Mouse (Mus musculus) megakaryocyte, embryonic 14.5 days (primary cell): ENCODE data around the gene Gnai2. TPM values are rescaled to one million over a fixed set of nuclear protein-coding genes. Genes with fewer than 3 reads are reported as not detected.
"Not testable (repeated sequence)": the region's sequence is repeated elsewhere in the genome, so short reads cannot be mapped to it uniquely, and the experiment has no call there.

Experiments used
- H3K27me3 ChIP-seq: replicated peaks from 2 replicates; pipeline ENCODE3; 2012; ENCODE audit warnings: inconsistent platforms
- H3K36me3 ChIP-seq: replicated peaks from 2 replicates; pipeline ENCODE3; 2012; ENCODE audit warnings: low read length, inconsistent platforms, mixed read lengths
- H3K4me1 ChIP-seq: 2 replicates; pipeline ENCODE4 v1.6.1; 2012; ENCODE audit warnings: inconsistent platforms
- H3K4me3 ChIP-seq: replicated peaks from 2 replicates; pipeline ENCODE3; 2012; ENCODE audit warnings: moderate library complexity, mild to moderate bottlenecking, inconsistent platforms
- H3K9me3 ChIP-seq: 2 replicates; pipeline ENCODE4 v1.6.1; 2012; ENCODE audit warnings: inconsistent platforms
- FLI1 ChIP-seq: IDR thresholded peaks from 2 replicates; pipeline ENCODE4 v1.6.1; 2012; ENCODE audit warnings: low read length, inconsistent platforms, mixed read lengths
- GATA1 ChIP-seq: IDR thresholded peaks from 3 replicates; pipeline ENCODE4 v1.6.1; 2012; ENCODE audit warnings: mixed read lengths, low read length, inconsistent platforms, borderline replicate concordance
- polyA plus RNA-seq: library from polyadenylated mRNA; stranded (reverse); fragments of >175 nt; gene quantifications from 2 replicates; pipeline ENCODE4 v1.2.3, GENCODE M21; 2012; ENCODE audit warnings: low replicate concordance; ENCODE audit not compliant: insufficient read depth

Gene Gnai2
- polyA plus RNA-seq, 1 experiment, result 1,886 TPM

DNA sequence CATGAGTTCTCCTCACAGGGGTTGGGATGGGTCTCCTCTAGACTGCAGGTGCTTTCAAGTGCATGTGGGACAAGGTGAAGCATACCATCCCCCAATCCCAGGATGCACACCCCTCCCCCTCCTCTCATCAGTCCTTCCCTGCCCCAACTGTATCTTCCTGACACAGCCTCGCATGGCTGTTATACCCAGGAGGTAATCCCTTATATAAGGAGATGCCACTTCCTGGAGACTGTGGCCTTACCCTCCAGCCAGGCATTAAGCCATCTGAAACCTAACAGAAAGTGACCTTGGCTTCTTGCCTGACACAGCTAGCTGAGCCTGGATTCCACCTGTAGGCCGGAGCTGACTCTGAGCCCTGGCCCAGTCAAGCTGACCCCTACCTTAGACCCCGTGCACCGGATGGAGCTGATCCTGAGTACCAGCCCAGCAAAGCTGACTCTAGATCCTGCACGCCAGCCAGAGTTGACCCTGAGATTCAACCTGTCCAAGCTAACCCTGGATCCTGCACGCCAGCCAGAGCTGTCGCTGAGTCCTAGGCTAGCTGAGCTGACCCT lies 52.6 kb downstream of the Gnai2 start:
- H3K4me3 ChIP-seq, result peak overlapping the region; percentile 56
- TF ChIP-seq FLI1 (no peak), GATA1 (no peak)
- H3K9me3 ChIP-seq, result no peaks in the 10 kb centered on the region
- peaks cover 39% of the 10 kb centered on the region for H3K36me3 ChIP-seq
- H3K4me1 ChIP-seq, result peaks cover 72% of the 10 kb centered on the region
- no peaks in the 10 kb centered on the region for H3K27me3 ChIP-seq

DNA sequence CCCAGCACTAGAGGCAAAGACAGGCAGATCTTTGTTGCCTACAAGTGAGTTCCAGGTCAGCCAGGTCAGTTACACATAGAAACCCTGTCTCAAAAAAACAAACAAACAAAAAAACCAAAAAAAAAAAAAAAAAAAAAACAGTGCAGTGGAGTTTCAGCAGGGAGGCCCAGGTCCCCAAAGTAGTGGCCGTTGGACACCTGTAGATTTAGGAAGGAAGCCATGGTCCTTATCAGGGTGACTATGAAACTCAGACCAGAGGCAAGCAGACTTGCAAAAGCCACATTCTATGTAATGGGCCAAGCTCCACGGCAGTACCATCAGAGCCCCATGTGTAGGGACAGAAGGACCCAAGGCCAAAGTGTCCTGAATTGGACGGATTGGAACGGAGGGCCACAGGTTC lies 53.6 kb downstream of the Gnai2 start:
- Histone ChIP-seq H3K36me3 (peaks cover 39% of the 10 kb centered on the region), H3K27me3 (no peaks in the 10 kb centered on the region), H3K9me3 (no peaks in the 10 kb centered on the region), H3K4me1 (peaks cover 80% of the 10 kb centered on the region), H3K4me3 (peak overlapping the region; percentile 100)
- TF ChIP-seq FLI1, result no peak
- no peak for TF ChIP-seq GATA1

DNA sequence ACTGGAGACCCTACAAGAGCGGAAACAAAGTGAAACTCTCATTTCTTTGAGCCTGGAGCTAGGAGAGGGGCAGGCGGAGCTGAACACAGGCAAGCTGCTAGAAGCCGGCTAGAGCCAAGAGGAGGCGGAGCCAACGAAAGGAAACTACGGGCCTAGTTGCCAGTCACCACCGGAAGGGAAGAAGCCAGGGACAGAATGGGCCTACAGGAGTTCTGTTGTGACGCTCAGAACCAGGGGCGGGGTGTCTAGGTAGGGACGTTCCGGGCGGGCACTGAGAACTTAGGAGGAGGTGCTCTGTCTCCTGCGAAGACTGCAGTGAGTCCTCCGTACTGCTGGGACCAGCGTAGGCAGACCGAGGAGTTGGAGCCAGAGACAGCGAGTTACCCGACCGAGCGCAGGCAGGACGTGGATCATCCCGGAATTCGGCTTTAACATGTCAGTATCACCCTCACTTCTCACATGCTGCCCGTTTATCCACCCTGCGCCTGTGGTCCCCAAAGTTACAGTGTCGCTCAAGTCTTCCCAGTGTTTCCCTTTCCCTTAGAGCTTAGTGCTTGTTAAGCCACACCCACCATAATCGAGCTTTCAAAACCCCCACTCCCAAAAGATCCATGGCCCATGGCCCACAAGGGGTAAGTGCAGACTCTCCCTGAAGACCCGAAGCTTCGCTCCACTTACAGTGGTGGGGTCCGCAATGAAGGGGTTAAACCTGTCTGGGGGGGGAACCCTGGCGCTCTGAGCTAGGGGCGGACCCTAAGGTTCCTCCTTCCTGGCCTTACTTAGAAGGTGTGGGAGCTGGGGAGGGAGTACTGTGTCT lies 54.5 kb downstream of the Gnai2 start, which contains the start of gene Hyal3:
Hyal3 (plus strand) TSS at position 318 of the 817 bp plus-strand sequence.
- no peaks in the 10 kb centered on the region for H3K27me3 ChIP-seq
- H3K36me3 ChIP-seq, result peaks cover 39% of the 10 kb centered on the region
- peak within 1 kb of the TSS; percentile 100 for H3K4me3 ChIP-seq
- H3K9me3 ChIP-seq, result no peaks in the 10 kb centered on the region
- TF ChIP-seq FLI1 (no peak), GATA1 (no peak)
- peaks cover 80% of the 10 kb centered on the region for H3K4me1 ChIP-seq

DNA sequence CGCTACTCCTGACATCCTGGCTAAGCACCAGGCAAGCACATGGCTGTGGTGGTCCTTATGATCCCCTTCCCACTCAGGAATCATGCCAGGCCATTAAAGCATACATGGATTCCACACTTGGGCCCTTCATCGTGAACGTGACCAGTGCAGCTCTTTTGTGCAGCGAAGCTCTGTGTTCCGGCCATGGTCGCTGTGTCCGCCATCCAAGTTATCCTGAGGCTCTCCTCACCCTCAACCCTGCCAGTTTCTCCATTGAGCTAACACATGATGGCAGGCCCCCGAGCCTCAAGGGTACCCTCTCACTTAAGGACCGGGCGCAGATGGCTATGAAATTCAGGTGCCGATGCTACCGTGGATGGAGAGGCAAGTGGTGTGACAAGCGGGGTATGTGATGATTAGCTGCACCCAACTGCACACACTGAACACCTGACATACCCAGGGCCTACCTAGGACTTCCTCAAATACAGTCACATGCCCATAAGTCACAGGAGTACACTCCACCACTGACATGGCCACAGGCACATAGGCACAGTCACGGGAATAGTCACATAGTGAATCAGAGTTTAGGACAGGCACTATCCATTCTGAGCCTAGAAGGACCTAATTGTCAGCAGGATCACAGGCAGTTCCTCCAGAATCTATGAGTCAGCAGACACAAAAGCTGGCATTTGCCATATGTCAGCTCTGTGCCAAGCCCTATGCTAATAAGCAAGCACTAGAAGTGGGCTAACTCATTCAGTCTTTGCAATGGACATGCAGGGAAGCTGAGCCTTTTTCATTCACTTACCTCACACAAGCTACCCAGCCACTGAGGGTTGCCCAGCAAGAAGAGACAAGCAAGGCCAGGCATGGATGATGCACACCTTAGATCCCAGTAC lies 55.9 kb downstream of the Gnai2 start:
- no peaks in the 10 kb centered on the region for H3K9me3 ChIP-seq
- H3K36me3 ChIP-seq, result peaks cover 27% of the 10 kb centered on the region
- H3K27me3 ChIP-seq, result no peaks in the 10 kb centered on the region
- TF ChIP-seq FLI1, result no peak
- no peak for TF ChIP-seq GATA1
- peaks cover 79% of the 10 kb centered on the region for H3K4me1 ChIP-seq
- peak overlapping the region; percentile 76 for H3K4me3 ChIP-seq

DNA sequence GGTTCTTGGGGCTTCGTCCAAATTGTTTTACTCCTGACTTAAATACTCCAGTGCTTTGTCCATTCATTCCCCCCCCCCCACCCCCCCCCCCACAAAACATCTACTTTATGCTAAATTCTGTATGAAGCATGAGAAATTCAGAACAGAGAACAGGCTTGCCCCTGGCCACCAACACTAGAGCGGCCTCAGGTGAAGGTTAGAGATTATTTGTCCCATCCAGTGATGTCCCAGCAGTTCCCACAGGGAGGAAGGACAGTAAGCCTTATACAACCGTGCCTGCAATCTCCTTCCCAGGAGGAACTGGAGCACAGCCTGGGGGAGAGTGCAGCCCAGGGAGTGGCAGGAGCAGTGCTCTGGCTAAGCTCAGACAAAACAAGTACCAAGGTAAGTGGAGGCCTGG lies 56.6 kb downstream of the Gnai2 start, which contains the start of gene Naa80:
Naa80 (plus strand) TSS at position 301 of the 400 bp plus-strand sequence.
- Histone ChIP-seq H3K27me3 (no peaks in the 10 kb centered on the region), H3K36me3 (peaks cover 21% of the 10 kb centered on the region), H3K4me3 (peak within 1 kb of the TSS; percentile 76), H3K9me3 (no peaks in the 10 kb centered on the region), H3K4me1 (peaks cover 75% of the 10 kb centered on the region)
- TF ChIP-seq FLI1 (no peak), GATA1 (no peak)

DNA sequence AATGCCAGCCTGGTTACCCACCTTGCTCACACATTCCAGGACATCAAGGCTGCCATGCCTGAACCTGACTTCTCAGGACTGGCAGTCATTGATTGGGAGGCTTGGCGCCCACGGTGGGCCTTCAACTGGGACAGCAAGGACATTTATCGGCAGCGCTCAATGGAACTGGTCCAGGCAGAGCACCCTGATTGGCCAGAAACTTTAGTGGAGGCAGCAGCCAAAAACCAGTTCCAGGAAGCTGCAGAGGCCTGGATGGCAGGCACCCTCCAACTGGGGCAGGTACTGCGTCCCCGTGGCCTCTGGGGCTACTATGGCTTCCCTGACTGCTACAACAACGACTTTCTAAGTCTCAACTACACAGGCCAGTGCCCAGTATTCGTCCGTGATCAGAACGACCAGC lies 57.3 kb downstream of the Gnai2 start:
- peaks cover 70% of the 10 kb centered on the region for H3K4me1 ChIP-seq
- no peaks in the 10 kb centered on the region for H3K27me3 ChIP-seq
- TF ChIP-seq GATA1, result no peak
- no peak for TF ChIP-seq FLI1
- no peaks in the 10 kb centered on the region for H3K9me3 ChIP-seq
- peak overlapping the region; percentile 66 for H3K4me3 ChIP-seq
- H3K36me3 ChIP-seq, result peaks cover 19% of the 10 kb centered on the region

DNA sequence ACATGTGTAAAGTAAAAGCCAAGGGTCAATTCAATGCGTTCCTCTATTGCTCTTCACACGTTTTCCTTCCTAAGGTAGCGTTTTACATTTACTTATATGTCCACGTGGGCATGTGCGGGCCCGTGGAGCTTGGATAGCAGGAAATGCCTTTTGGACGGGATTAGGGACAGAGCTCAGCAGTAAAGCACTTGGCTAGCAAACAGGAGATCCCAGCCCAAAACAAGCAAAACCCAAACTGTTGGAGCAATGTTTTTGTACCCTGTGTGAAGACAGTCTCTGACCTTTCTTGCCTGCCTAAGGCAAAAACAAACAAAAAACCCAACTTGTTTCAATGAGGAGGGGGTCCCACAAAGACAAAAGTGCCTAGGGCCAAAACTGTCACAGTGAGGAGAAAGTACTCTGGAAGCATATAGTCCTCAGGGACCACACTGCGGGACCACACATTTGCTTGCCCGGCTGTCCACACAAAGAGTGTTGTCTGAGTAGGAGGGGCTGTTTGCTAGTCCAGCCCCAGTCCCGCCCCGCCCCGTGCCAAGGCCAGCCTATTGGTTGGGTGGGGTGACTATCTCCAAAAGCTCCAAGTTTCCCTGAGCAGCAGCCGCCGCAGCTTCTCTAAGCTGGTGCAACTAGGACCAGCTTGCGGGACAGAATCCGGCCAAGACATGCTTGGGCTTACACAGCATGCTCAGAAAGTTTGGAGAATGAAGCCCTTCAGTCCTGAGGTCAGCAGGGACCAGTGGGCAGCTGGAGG lies 58.6 kb downstream of the Gnai2 start, which contains the start of gene Hyal1:
Hyal1 (plus strand) TSS at position 571 of the 751 bp plus-strand sequence.
- peaks cover 24% of the 10 kb centered on the region for H3K36me3 ChIP-seq
- peak within 1 kb of the TSS; percentile 89 for H3K4me3 ChIP-seq
- no peaks in the 10 kb centered on the region for H3K9me3 ChIP-seq
- H3K27me3 ChIP-seq, result no peaks in the 10 kb centered on the region
- TF ChIP-seq FLI1 (no peak), GATA1 (no peak)
- H3K4me1 ChIP-seq, result peaks cover 66% of the 10 kb centered on the region

DNA sequence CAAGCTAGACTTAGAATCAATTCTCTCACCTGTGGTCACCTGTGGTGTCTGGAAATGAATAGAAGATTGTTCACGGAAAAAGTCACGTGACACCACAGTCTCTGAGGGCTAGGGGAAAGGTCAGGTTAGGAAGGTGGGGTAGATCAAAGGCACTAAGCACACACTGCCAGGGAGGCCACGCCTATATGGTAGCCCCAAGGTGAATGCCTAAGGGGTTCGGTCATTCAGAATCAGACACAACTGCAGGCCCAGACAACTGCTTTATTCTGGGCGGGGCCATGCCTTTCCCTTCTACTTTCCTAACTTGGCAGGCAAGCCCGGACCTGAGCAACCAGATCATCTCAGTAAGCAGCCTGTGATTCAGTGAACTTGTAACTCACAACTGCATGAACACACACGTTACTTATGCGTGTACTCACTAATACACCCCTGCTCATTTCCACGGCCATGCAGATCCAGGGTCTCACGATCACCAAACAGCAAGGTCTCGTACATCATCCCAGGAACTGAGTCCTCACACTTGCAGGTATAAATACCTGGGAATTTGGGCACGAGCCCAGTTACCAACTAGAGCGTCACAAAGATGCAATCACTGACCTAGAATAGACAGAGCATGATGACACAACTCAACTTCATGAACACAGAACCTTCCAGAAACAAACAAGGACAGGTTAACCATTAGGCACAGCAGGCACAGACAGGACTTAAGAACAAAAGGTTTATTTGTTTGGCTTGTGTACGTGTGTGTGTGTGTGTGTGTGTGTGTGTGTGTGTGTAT lies 59.4 kb downstream of the Gnai2 start:
- Histone ChIP-seq H3K4me3 (no peak overlapping the region), H3K36me3 (peaks cover 32% of the 10 kb centered on the region), H3K4me1 (peaks cover 66% of the 10 kb centered on the region), H3K9me3 (no peaks in the 10 kb centered on the region), H3K27me3 (no peaks in the 10 kb centered on the region)
- TF ChIP-seq FLI1 (no peak), GATA1 (no peak)

DNA sequence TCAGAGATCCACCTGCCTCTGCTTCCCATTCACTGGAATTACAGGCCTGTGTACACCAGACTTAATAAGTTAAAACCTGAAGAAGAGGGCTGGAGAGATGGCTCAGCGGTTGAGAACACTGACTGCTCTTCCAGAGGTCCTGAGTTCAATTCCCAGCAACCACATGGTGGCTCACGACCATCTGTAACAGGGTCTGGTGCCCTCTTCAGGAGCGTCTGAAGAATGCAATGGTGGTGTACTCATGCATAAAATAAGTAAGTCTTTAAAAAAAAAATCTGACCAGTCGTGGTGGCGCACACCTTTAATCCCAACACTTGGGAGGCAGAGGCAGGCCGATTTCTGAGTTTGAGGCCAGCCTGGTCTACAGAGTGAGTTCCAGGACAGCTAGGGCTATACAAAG lies 61.4 kb downstream of the Gnai2 start:
- H3K9me3 ChIP-seq, H3K27me3 ChIP-seq, H3K4me3 ChIP-seq: not testable (repeated sequence)
- Histone ChIP-seq H3K4me1 (peaks cover 63% of the 10 kb centered on the region), H3K36me3 (peaks cover 39% of the 10 kb centered on the region)
